Mouse (Mus musculus): ENCODE results near the gene Bnc2.

DNA sequence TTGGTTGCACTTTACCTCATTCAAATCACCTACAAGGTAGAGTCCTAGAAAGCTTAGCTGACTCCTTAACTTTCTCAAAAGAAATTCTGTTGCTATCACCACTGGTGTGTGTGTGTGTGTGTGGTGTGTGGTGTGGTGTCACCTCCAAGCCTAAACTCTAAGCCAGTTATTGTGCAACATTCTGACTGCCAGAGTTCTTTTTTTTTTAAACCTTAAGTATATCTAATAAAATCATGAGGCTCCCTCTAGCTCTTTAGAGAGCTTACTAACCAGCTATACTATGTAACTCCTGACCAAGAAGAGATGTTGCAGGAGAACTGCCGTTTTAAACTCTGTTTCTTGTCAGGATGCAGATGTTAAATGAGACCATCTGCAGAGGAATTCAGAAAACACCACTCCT is 4.1 kb downstream of the Bnc2 start:
- no peak for TF ChIP-seq POLR2A (IDR thresholded peaks at IDR 0.05; ENCODE audit: extremely low read depth, insufficient read depth, low read length)
- TF ChIP-seq CTCF (IDR thresholded peaks at IDR 0.05; ENCODE audit: extremely low read depth, insufficient read depth, low read length): no peak
